Mouse (Mus musculus) E14TG2a.4 (cell line): ENCODE results near the gene Ak9.

Experiments used
- CTCF ChIP-seq: conservative IDR thresholded peaks from 2 replicates; pipeline ENCODE4 v1.5.1; 2014; ENCODE audit warnings: low read length
- POU5F1 ChIP-seq: IDR thresholded peaks from 2 replicates; pipeline ENCODE4 v1.6.1; 2014; ENCODE audit warnings: low read length, borderline replicate concordance

DNA sequence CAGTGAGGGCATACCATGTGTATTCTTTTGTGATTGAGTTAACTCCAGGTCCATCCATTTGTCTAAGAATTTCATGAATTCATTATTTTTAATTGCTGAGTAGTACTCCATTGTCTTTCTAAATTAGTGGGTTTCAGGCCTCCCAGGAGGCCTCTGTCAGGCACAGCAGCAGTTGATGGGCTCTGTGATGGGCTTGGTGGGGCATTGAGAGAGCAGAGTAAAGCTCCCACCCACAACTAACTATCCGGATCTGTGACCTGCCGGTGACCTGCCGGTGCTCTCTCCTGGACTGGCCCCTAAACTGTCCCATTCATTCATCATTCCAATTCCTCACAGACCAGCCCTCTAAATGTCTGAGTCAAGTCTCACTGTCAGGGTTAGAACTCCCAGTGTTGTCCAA, 97.3 kb downstream of the Ak9 start:
- TF ChIP-seq CTCF (no peak), POU5F1 (no peak)
